Mouse (Mus musculus): Measurements from ENCODE around the gene Cd1d1. TPM values are rescaled to one million over a fixed set of nuclear protein-coding genes. Genes with fewer than 3 reads are reported as not detected.
"Not testable (repeated sequence)": the region's sequence is repeated elsewhere in the genome, so short reads cannot be mapped to it uniquely, and the experiment has no call there.

Cd1d1 gene
- total RNA-seq (2014; fragmentation: Nextera tagmentation) (18.5 and 25.9 TPM in 2 replicates), total RNA-seq (2017) (22.7 and 28.4 TPM in 2 replicates)

GRCm38 (mm10) chr3:86999415-86999740 is at the start of gene Cd1d1:
Cd1d1 (minus strand) TSS chr3:86999441.
- no peak for ATAC-seq (replicated peaks; ENCODE audit: low FRiP score, low TSS enrichment, poor library complexity, severe bottlenecking)

- no peak for ATAC-seq (replicated peaks; ENCODE audit: low FRiP score, low TSS enrichment, poor library complexity, severe bottlenecking)
These were observed 48.6 kb upstream of the Cd1d1 start for GRCm38 (mm10) chr3:87047801-87048200.

- no peak for ATAC-seq (replicated peaks; ENCODE audit: low FRiP score, low TSS enrichment, poor library complexity, severe bottlenecking)
These were observed 42.5 kb upstream of the Cd1d1 start for GRCm38 (mm10) chr3:87041733-87042132.

GRCm38 (mm10) chr3:87038500-87038899 is 39.3 kb upstream of the Cd1d1 start:
- ATAC-seq (replicated peaks; ENCODE audit: low FRiP score, low TSS enrichment, poor library complexity, severe bottlenecking), result no peak

GRCm38 (mm10) chr3:87034061-87034460 is 34.8 kb upstream of the Cd1d1 start:
- no peak for ATAC-seq (replicated peaks; ENCODE audit: low FRiP score, low TSS enrichment, poor library complexity, severe bottlenecking)

- ATAC-seq (replicated peaks; ENCODE audit: low FRiP score, low TSS enrichment, poor library complexity, severe bottlenecking), result peak; percentile 79
These were observed 34.1 kb upstream of the Cd1d1 start for GRCm38 (mm10) chr3:87033357-87033756.

GRCm38 (mm10) chr3:87030855-87031254 is 31.6 kb upstream of the Cd1d1 start:
- peak; percentile 94 for ATAC-seq (replicated peaks; ENCODE audit: low FRiP score, low TSS enrichment, poor library complexity, severe bottlenecking)

- no peak for ATAC-seq (replicated peaks; ENCODE audit: low FRiP score, low TSS enrichment, poor library complexity, severe bottlenecking)
These were observed 18.5 kb upstream of the Cd1d1 start for GRCm38 (mm10) chr3:87017707-87018106.

- ATAC-seq (replicated peaks; ENCODE audit: low FRiP score, low TSS enrichment, poor library complexity, severe bottlenecking), result no peak
These were observed 17.8 kb upstream of the Cd1d1 start for GRCm38 (mm10) chr3:87017001-87017400.

- ATAC-seq (replicated peaks; ENCODE audit: low FRiP score, low TSS enrichment, poor library complexity, severe bottlenecking), result no peak
These were observed 16.7 kb upstream of the Cd1d1 start for GRCm38 (mm10) chr3:87015931-87016330.

GRCm38 (mm10) chr3:87012406-87012805 is 13.2 kb upstream of the Cd1d1 start:
- ATAC-seq (replicated peaks; ENCODE audit: low FRiP score, low TSS enrichment, poor library complexity, severe bottlenecking), result not testable (repeated sequence)

- ATAC-seq (replicated peaks; ENCODE audit: low FRiP score, low TSS enrichment, poor library complexity, severe bottlenecking), result not testable (repeated sequence)
These were observed 9.0 kb upstream of the Cd1d1 start for GRCm38 (mm10) chr3:87008281-87008680.

GRCm38 (mm10) chr3:87000676-87001075 is 1.4 kb upstream of the Cd1d1 start:
- no peak for ATAC-seq (replicated peaks; ENCODE audit: low FRiP score, low TSS enrichment, poor library complexity, severe bottlenecking)

GRCm38 (mm10) chr3:87000051-87000450 is 810 bp upstream of the Cd1d1 start:
- no peak for ATAC-seq (replicated peaks; ENCODE audit: low FRiP score, low TSS enrichment, poor library complexity, severe bottlenecking)

- peak; percentile 92 for ATAC-seq (replicated peaks; ENCODE audit: low FRiP score, low TSS enrichment, poor library complexity, severe bottlenecking)
These were observed 517 bp downstream of the Cd1d1 start for GRCm38 (mm10) chr3:86998433-86999414.

GRCm38 (mm10) chr3:86996111-86996510 is 3.1 kb downstream of the Cd1d1 start:
- no peak for ATAC-seq (replicated peaks; ENCODE audit: low FRiP score, low TSS enrichment, poor library complexity, severe bottlenecking)

- ATAC-seq (replicated peaks; ENCODE audit: low FRiP score, low TSS enrichment, poor library complexity, severe bottlenecking), result no peak
These were observed 3.9 kb downstream of the Cd1d1 start for GRCm38 (mm10) chr3:86995381-86995780.

- peak; percentile 58 for ATAC-seq (replicated peaks; ENCODE audit: low FRiP score, low TSS enrichment, poor library complexity, severe bottlenecking)
These were observed 12.3 kb downstream of the Cd1d1 start for GRCm38 (mm10) chr3:86986969-86987368.

GRCm38 (mm10) chr3:86986490-86986889 is 12.8 kb downstream of the Cd1d1 start:
- ATAC-seq (replicated peaks; ENCODE audit: low FRiP score, low TSS enrichment, poor library complexity, severe bottlenecking), result peak; percentile 79

- no peak for ATAC-seq (replicated peaks; ENCODE audit: low FRiP score, low TSS enrichment, poor library complexity, severe bottlenecking)
These were observed 15.9 kb downstream of the Cd1d1 start for GRCm38 (mm10) chr3:86983382-86983781.

- peak; percentile 89 for ATAC-seq (replicated peaks; ENCODE audit: low FRiP score, low TSS enrichment, poor library complexity, severe bottlenecking)
These were observed 22.7 kb downstream of the Cd1d1 start for GRCm38 (mm10) chr3:86976546-86976945.

All from megakaryocyte-erythroid progenitor cell, adult 5-6 weeks (primary cell).